8 mouse cellular contexts compared by ENCODE assay signal in the genomic region with DNA sequence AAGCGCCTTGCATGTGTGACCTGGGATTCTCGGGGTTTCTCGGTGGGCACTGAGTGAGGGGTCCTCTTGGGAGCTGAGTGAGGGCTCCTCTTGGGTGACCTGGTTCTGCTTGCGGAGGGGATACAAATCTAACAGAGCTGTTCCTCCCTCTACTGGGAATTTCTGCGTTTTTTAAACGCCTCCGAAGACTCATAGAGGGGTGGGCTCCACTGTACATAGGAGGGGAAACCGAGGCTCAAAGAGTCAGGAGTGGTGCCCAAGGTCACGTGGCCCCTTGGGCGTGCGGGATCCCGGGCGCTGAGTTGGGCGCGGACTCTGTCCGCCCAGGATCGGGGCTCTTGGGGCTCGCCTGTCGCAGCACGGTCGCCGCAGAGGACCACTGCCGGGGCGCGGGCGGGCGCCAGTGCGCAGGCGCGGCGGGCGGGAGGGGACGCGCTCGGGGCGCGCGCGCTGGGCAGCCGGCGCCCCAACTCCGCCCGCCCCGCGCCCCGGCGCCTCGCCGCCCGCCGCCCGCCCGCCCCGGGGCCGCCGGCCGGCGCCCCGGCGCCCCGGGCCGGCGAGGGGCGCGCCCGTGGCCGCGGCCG. TPM values are rescaled to one million over a fixed set of nuclear protein-coding genes. Genes with fewer than 3 reads are reported as not detected.
DNase-seq lines count a peak whose midpoint lies in the region; ATAC-seq and TF ChIP-seq lines count a peak whose summit lies in the region.

A gene (plus strand): TSS at position 489 of the 584 bp plus-strand sequence.

- peak within 1 kb of the TSS; percentile 86 for H3K4me2 ChIP-seq in hindbrain, embryonic 16.5 days (ENCODE audit: low read length)
- H3K4me2 ChIP-seq in limb, embryonic 15.5 days: peak within 1 kb of the TSS; percentile 95

- H3K9ac ChIP-seq in hindbrain, embryonic 16.5 days (ENCODE audit: low read depth, low read length): peak within 1 kb of the TSS; percentile 81
- 0 out of 2 replicates have a peak within 1 kb of the TSS, but pooled peaks have one; percentile 26 for H3K9ac ChIP-seq in limb, embryonic 15.5 days

- H3K27me3 ChIP-seq in E14TG2a.4 (ENCODE audit: insufficient read depth, low read length): peaks cover 90% of the 10 kb centered on the region
- H3K27me3 ChIP-seq in hindbrain, embryonic 16.5 days (replicated peaks; ENCODE audit: control insufficient read depth, insufficient read depth, low read length): no peaks in the 10 kb centered on the region
- H3K27me3 ChIP-seq in limb, embryonic 15.5 days: peaks cover 87% of the 10 kb centered on the region

- H3K36me3 ChIP-seq in E14TG2a.4 (ENCODE audit: insufficient read depth, low read length): no peaks in the 10 kb centered on the region
- no peaks in the 10 kb centered on the region for H3K36me3 ChIP-seq in hindbrain, embryonic 16.5 days (ENCODE audit: control insufficient read depth, insufficient read depth, low read length)
- no peaks in the 10 kb centered on the region for H3K36me3 ChIP-seq in limb, embryonic 15.5 days

- TF ChIP-seq CTCF in E14TG2a.4 (conservative IDR thresholded peaks at IDR 0.05; ENCODE audit: low read length): no peak

- no peaks in the 10 kb centered on the region for H3K9me3 ChIP-seq in E14TG2a.4 (ENCODE audit: low read length)
- H3K9me3 ChIP-seq in hindbrain, embryonic 16.5 days (ENCODE audit: control insufficient read depth, low read length): no peaks in the 10 kb centered on the region
- H3K9me3 ChIP-seq in limb, embryonic 15.5 days: no peaks in the 10 kb centered on the region

- peak within 1 kb of the TSS; percentile 76 for H3K27ac ChIP-seq in hindbrain, embryonic 16.5 days (ENCODE audit: low read depth, low read length)
- H3K27ac ChIP-seq in limb, embryonic 15.5 days: no peak within 1 kb of the TSS

- peak within 1 kb of the TSS; percentile 82 for H3K4me3 ChIP-seq in E14TG2a.4 (replicated peaks; ENCODE audit: low read length)
- peak within 1 kb of the TSS; percentile 75 for H3K4me3 ChIP-seq in hindbrain, embryonic 16.5 days (ENCODE audit: low read length)
- H3K4me3 ChIP-seq in limb, embryonic 15.5 days: peak within 1 kb of the TSS; percentile 60

- WGBS in hindbrain, embryonic 16.5 days: under 1% methylated on average over 35 of the region's 69 CpGs
- under 1% methylated on average over 52 of the region's 69 CpGs for WGBS in limb, embryonic 15.5 days

- DNase-seq in frontal cortex, postnatal 14 days (ENCODE audit: low spot score in 2 of 2): no peak
- DNase-seq in embryo, embryonic 10.5 days (ENCODE audit: low spot score): peak; percentile 61
- DNase-seq in right cerebral cortex, postnatal 14 days: peak; percentile 59
- DNase-seq in urinary bladder, postnatal 25 days (ENCODE audit: low spot score): no peak

- H3K4me1 ChIP-seq in E14TG2a.4 (replicated peaks; ENCODE audit: low read depth, low read length): peaks cover 51% of the 10 kb centered on the region
- H3K4me1 ChIP-seq in hindbrain, embryonic 16.5 days (ENCODE audit: control insufficient read depth, insufficient read depth, low read depth, low read length): peaks cover 16% of the 10 kb centered on the region
- H3K4me1 ChIP-seq in limb, embryonic 15.5 days: peaks cover 34% of the 10 kb centered on the region

- ATAC-seq in frontal cortex, adult (ENCODE audit: low TSS enrichment): peak; percentile 14; the same call in 1 of the 2 replicates
- peak; percentile 66 for ATAC-seq in hindbrain, embryonic 16.5 days
- ATAC-seq in limb, embryonic 15.5 days (ENCODE audit: insufficient number of reproducible peaks, low FRiP score, low TSS enrichment, low read depth): no peak

RNA-seq across cellular contexts. Expression of the gene that starts here (rescaled TPM):
- polyA plus RNA-seq in hindbrain, embryonic 16.5 days (2015; fragmentation: Nextera tagmentation; extraction: Ambion mirVana): 13.1 and 15.2 TPM in 2 replicates
- 1.0 and 1.2 TPM in 2 replicates for polyA plus RNA-seq in limb, embryonic 15.5 days (2015; fragmentation: Nextera tagmentation; extraction: Ambion mirVana)

Comparison
In these comparisons a context has a peak if more than half of its experiments do, and no peak if none do; other contexts are left out.
1. DNase-seq: peak in embryo, embryonic 10.5 days (single experiment) and right cerebral cortex, postnatal 14 days (single experiment); none in frontal cortex, postnatal 14 days (0 of 2) and urinary bladder, postnatal 25 days (single experiment).
2. Peak in every context shown above with its lines, with median percentiles within 50 percentile points of each other: H3K4me3 ChIP-seq.